Mouse (Mus musculus) E14TG2a.4 (cell line): Measurements from ENCODE around the gene Spata45.

Experiments
- CTCF ChIP-seq: conservative IDR thresholded peaks from 2 replicates; pipeline ENCODE4 v1.5.1; 2014; ENCODE audit warnings: low read length
- NANOG ChIP-seq: IDR thresholded peaks from 2 replicates; pipeline ENCODE4 v1.6.1; 2014; ENCODE audit warnings: borderline replicate concordance, low read length, mixed read lengths

GRCm38 (mm10) chr1:191041352-191041751, 4.9 kb downstream of the Spata45 start:
- no peak for TF ChIP-seq CTCF
- TF ChIP-seq NANOG, result no peak
